Mouse (Mus musculus) hindbrain, embryonic 15.5 days (tissue): Measurements from ENCODE around the gene Lrch1. TPM values are rescaled to one million over a fixed set of nuclear protein-coding genes. Genes with fewer than 3 reads are reported as not detected.

Experiments used
- ATAC-seq: fragments of 200-750 bp; cut with Nextera tagmentation; 2 replicates; pipeline ENCODE4 v1.8.0; 2017; ENCODE audit warnings: low read depth, moderate number of reproducible peaks, moderate TSS enrichment; ENCODE audit not compliant: low FRiP score
- H3K27ac ChIP-seq: fragments of 300-500 bp; sonication (generic); replicated peaks from 2 replicates; pipeline ENCODE4 v1.5.1; 2015; ENCODE audit warnings: mild to moderate bottlenecking, inconsistent platforms
- H3K27me3 ChIP-seq: fragments of 300-500 bp; sonication (generic); 2 replicates; pipeline ENCODE4 v1.6.1; 2015; ENCODE audit warnings: control low read depth, inconsistent platforms
- H3K36me3 ChIP-seq: fragments of 300-500 bp; sonication (generic); 2 replicates; pipeline ENCODE4 v1.6.1; 2015; ENCODE audit warnings: control low read depth, inconsistent platforms
- H3K4me1 ChIP-seq: fragments of 300-500 bp; sonication (generic); replicated peaks from 2 replicates; pipeline ENCODE4 v1.6.1; 2015; ENCODE audit warnings: control low read depth, inconsistent platforms
- H3K4me2 ChIP-seq: fragments of 300-500 bp; sonication (generic); 2 replicates; pipeline ENCODE4 v1.6.1; 2015; ENCODE audit warnings: moderate library complexity, mild to moderate bottlenecking, inconsistent platforms
- H3K4me3 ChIP-seq: fragments of 300-500 bp; sonication (generic); 2 replicates; pipeline ENCODE4 v1.5.1; 2015; ENCODE audit warnings: mild to moderate bottlenecking, inconsistent platforms
- H3K9ac ChIP-seq: fragments of 300-500 bp; sonication (generic); 2 replicates; pipeline ENCODE4 v1.6.1; 2015; ENCODE audit warnings: inconsistent platforms
- H3K9me3 ChIP-seq: fragments of 300-500 bp; sonication (generic); 2 replicates; pipeline ENCODE4 v1.6.1; 2016; ENCODE audit warnings: control low read depth, inconsistent platforms
- WGBS: fragments of 180-500 bp; shearing (Covaris S2); methylation state at CpG from one replicate; pipeline ENCODE4 v1.1.7; 2015; 5-methylcytosine and 5-hydroxymethylcytosine counted together
- polyA plus RNA-seq: library from polyadenylated mRNA; unstranded; fragments of >200 nt; fragmentation: Nextera tagmentation; extraction: Ambion mirVana; gene quantifications from 2 replicates; pipeline ENCODE4 v1.2.1, GENCODE M21; 2015

The Lrch1 gene
- polyA plus RNA-seq, 1 experiment from 2014 or later, result 20.2 TPM

DNA sequence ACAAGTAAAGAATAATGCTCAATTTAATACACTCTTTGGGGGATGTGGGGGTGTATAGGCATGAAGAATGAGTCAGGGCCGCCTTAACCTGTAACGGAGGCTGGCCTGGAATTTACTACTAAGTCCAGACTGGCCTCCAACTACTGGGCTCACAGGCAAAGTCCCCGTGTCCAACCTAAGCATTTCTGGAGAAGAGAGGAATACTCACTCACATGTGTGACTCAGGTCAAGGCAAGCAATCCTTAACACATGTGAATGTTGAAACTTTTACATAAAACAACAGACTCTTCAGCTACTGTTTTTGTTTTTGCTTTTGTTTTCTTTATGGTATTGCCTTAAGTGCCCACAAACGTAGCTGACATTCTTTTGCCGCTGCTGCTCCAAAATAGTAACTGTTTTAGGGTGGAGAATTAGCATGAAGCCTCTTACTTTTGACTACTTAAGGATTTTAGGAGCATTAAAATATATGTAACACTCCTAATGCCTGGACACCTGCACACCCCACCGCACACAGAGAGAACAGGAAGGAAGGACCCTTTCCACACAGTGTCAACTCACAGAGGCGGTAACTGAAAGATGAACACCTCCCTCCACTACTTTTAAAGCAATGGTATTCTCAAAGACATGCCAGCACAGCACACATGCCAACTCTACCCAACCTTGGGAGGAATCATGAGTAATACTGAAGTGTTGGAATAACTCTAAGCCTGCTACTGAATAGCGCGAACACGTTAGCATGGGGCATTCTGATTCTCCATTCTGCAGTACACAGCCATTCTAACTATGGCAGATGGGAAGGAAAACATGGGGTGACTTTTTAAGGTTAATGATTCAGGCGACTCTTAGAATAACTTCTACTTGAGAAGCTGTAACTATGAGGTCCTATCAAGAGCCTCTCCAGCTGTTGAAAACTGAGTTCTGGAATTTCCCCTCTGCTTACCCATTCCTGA, 2.1 kb downstream of the Lrch1 start:
- Histone ChIP-seq H3K9ac (peak overlapping the region; percentile 94), H3K4me1 (peaks cover 29% of the 10 kb centered on the region), H3K4me2 (peak overlapping the region; percentile 75), H3K27me3 (no peaks in the 10 kb centered on the region), H3K9me3 (no peaks in the 10 kb centered on the region), H3K4me3 (peak overlapping the region; percentile 92), H3K27ac (peak overlapping the region; percentile 96; the same call in 1 of the 2 replicates), H3K36me3 (no peaks in the 10 kb centered on the region)
- 84% methylated on average over 11 of the region's 11 CpGs for WGBS
- no peak for ATAC-seq

DNA sequence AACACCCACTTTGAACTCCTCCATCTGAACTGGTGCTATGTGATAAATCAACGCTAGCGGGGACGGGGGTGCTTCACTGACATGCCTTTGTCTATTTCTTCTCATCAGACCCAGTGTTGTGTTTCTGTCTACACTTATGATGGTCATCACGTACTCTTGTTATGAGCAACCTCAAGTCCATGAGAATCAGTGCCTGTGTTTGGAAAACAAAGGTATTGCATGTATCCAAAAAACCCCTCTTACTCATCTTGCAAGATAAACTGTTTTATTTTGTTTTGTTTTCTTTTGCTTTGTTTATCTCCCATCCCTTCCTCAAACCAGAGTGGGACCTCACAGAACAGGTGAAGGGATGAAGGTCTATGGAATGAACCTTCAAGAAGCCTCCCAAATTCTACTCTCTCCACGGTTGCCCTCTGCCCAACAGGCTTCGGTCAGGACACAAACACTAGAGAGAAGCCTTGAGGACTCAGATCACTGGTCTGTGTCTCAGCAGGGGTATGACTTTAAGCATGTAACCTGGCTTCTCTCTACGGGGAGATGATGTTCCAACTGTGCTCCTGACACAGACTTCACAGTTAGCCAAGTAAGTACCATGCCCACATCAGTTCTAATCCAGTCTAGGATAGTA, 3.4 kb downstream of the Lrch1 start:
- WGBS, result 91% methylated on average over 7 of the region's 7 CpGs
- Histone ChIP-seq H3K27me3 (no peaks in the 10 kb centered on the region), H3K4me2 (no peak overlapping the region), H3K9me3 (no peaks in the 10 kb centered on the region), H3K4me1 (peaks cover 29% of the 10 kb centered on the region), H3K36me3 (no peaks in the 10 kb centered on the region), H3K9ac (no peak overlapping the region), H3K27ac (no peak overlapping the region), H3K4me3 (no peak overlapping the region)
- no peak for ATAC-seq

- Histone ChIP-seq H3K4me2 (no peak overlapping the region), H3K36me3 (no peaks in the 10 kb centered on the region), H3K9ac (no peak overlapping the region), H3K4me1 (peaks cover 26% of the 10 kb centered on the region), H3K27me3 (no peaks in the 10 kb centered on the region), H3K9me3 (no peaks in the 10 kb centered on the region), H3K4me3 (no peak overlapping the region), H3K27ac (no peak overlapping the region)
- no peak for ATAC-seq
- 94% methylated on average over 6 of the region's 6 CpGs for WGBS
Observed at GRCm38 (mm10) chr14:74943581-74944117, 4.0 kb downstream of the Lrch1 start.

- no peak overlapping the region for H3K27ac ChIP-seq
- H3K4me2 ChIP-seq, result no peak overlapping the region
- H3K9me3 ChIP-seq, result no peaks in the 10 kb centered on the region
- WGBS, result 87% methylated on average over 8 of the region's 8 CpGs
- no peak overlapping the region for H3K4me3 ChIP-seq
- H3K36me3 ChIP-seq, result no peaks in the 10 kb centered on the region
- no peaks in the 10 kb centered on the region for H3K27me3 ChIP-seq
- no peak for ATAC-seq
- H3K4me1 ChIP-seq, result peaks cover 20% of the 10 kb centered on the region
- H3K9ac ChIP-seq, result no peak overlapping the region
Observed at GRCm38 (mm10) chr14:74943024-74943423, 4.7 kb downstream of the Lrch1 start.

GRCm38 (mm10) chr14:74941591-74941990, 6.1 kb downstream of the Lrch1 start:
- no peak for ATAC-seq
- H3K4me2 ChIP-seq, result no peak overlapping the region
- H3K9ac ChIP-seq, result no peak overlapping the region
- H3K36me3 ChIP-seq, result no peaks in the 10 kb centered on the region
- H3K27me3 ChIP-seq, result no peaks in the 10 kb centered on the region
- WGBS, result 84% methylated on average over 7 of the region's 7 CpGs
- peaks cover 18% of the 10 kb centered on the region for H3K4me1 ChIP-seq
- H3K4me3 ChIP-seq, result no peak overlapping the region
- no peak overlapping the region for H3K27ac ChIP-seq
- no peaks in the 10 kb centered on the region for H3K9me3 ChIP-seq

- no peaks in the 10 kb centered on the region for H3K36me3 ChIP-seq
- H3K4me2 ChIP-seq, result no peak overlapping the region
- no peak overlapping the region for H3K9ac ChIP-seq
- no peak overlapping the region for H3K27ac ChIP-seq
- no peak for ATAC-seq
- 87% methylated on average over 4 of the region's 4 CpGs for WGBS
- peaks cover 12% of the 10 kb centered on the region for H3K4me1 ChIP-seq
- no peaks in the 10 kb centered on the region for H3K27me3 ChIP-seq
- H3K4me3 ChIP-seq, result no peak overlapping the region
- H3K9me3 ChIP-seq, result no peaks in the 10 kb centered on the region
Observed at GRCm38 (mm10) chr14:74940741-74941140, 6.9 kb downstream of the Lrch1 start.

DNA sequence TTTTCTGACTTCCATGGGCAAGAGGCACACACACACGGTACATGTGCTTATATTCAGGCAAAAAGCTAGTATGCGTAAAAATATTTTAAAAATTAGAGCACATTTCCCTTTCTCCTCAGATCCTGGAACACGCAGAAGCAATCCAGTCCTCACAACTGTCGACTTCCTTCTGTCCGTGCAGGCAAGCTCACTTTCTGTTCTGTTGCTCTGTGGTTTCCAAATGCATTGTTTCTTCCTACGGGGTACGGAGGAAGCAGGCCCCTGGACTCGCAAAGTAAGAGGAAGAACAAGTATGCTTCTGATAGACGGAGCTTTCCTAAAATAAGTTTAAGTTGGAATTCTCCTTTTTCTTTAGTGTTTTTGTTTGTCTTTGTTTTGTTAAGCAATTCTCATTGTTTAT, 8.3 kb downstream of the Lrch1 start:
- Histone ChIP-seq H3K4me2 (no peak overlapping the region), H3K36me3 (no peaks in the 10 kb centered on the region), H3K27me3 (no peaks in the 10 kb centered on the region), H3K27ac (no peak overlapping the region), H3K4me3 (no peak overlapping the region), H3K4me1 (no peaks in the 10 kb centered on the region; the same call in 1 of the 2 replicates), H3K9ac (no peak overlapping the region), H3K9me3 (no peaks in the 10 kb centered on the region)
- no peak for ATAC-seq
- WGBS, result 69% methylated on average over 9 of the region's 9 CpGs

DNA sequence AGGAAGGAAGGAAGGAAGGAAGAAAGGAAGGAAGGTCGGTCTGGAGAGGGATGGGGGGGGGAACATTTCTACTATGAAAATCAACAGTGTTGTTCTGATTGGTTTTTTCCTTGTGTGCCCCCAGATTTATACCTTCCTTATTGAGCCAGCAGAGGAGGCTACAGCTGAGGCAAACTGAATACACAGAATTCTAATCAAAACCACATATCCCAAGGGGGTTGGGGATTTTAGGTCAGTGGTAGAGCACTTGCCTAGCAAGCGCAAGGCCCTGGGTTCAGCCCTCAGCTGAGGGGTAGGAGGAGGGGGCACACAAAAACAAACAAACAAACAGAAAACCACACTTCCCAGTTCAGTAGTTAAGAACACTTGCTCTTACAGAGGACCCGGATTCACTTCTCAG, 8.8 kb downstream of the Lrch1 start:
- WGBS, result 84% methylated on average over 3 of the region's 3 CpGs
- no peaks in the 10 kb centered on the region for H3K9me3 ChIP-seq
- ATAC-seq, result no peak
- H3K4me1 ChIP-seq, result no peaks in the 10 kb centered on the region
- no peak overlapping the region for H3K4me2 ChIP-seq
- H3K4me3 ChIP-seq, result no peak overlapping the region
- no peak overlapping the region for H3K9ac ChIP-seq
- H3K27ac ChIP-seq, result no peak overlapping the region
- H3K36me3 ChIP-seq, result no peaks in the 10 kb centered on the region
- no peaks in the 10 kb centered on the region for H3K27me3 ChIP-seq

- Histone ChIP-seq H3K27ac (no peak overlapping the region), H3K36me3 (no peaks in the 10 kb centered on the region), H3K9me3 (no peaks in the 10 kb centered on the region), H3K27me3 (no peaks in the 10 kb centered on the region), H3K4me1 (no peaks in the 10 kb centered on the region), H3K4me2 (no peak overlapping the region), H3K4me3 (no peak overlapping the region), H3K9ac (no peak overlapping the region)
- ATAC-seq, result no peak
- WGBS, result 93% methylated on average over 2 of the region's 2 CpGs
Observed at GRCm38 (mm10) chr14:74936557-74937261, 11.0 kb downstream of the Lrch1 start.

DNA sequence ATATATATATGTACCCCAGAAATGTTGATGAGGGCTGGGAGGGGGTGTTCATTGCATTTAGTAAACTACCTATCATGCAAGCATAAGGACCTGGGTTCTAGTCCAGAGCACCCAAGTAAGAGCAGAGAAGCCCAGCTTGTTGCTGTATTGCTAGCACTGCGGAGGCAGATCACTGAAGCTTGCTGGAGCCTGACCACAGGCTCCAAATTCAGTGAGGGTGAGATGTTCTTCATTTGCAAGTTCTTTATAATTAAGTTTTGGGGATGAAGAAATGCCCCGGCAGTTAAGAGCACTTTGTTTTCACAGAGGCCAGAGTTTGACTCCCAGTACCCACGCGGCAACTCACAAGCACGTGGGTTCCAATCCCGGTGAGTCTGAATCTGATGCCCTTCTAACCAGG, 12.6 kb downstream of the Lrch1 start:
- no peaks in the 10 kb centered on the region for H3K9me3 ChIP-seq
- no peak overlapping the region for H3K4me3 ChIP-seq
- no peak overlapping the region for H3K27ac ChIP-seq
- H3K4me2 ChIP-seq, result no peak overlapping the region
- no peak overlapping the region for H3K9ac ChIP-seq
- no peaks in the 10 kb centered on the region for H3K36me3 ChIP-seq
- no peaks in the 10 kb centered on the region for H3K27me3 ChIP-seq
- no peaks in the 10 kb centered on the region for H3K4me1 ChIP-seq
- no peak for ATAC-seq
- 97% methylated on average over 6 of the region's 6 CpGs for WGBS

DNA sequence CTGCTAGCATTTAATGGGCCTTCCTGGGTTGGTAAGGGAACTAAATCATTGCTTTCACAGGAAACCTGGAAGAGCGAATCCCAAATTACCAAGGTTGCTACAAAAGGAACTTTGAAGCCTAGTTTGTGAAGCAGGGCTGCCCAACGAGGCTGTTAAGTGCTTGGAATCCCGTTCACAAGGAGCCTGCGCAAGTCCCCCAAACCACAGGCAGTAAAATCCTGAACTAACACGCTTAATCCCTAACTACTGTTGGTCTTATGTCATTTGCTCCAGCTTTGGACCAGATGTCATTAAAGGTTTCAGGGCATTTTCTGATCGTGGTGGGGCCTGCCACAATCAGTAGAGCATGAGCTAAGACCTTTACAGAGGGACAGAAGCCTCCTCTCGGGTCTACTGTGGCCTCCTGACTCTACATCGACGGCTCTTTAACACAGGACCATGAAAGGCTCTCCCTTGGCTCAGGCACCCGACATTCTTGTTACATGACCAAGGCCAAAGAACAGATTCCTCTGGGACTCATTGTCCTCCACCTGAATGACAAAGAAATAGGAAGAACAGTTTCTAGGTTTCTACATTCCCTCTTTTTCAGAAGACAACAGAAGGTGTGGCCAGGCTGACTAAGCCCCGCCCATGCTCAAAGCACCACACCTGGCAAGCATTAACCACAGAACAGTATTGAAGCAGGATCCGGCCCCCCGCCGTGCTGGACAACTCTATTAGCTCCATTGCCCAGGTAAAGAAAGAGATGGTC, 13.5 kb downstream of the Lrch1 start:
- H3K4me2 ChIP-seq, result no peak overlapping the region
- H3K27ac ChIP-seq, result no peak overlapping the region
- no peak for ATAC-seq
- no peaks in the 10 kb centered on the region for H3K4me1 ChIP-seq
- no peak overlapping the region for H3K9ac ChIP-seq
- H3K9me3 ChIP-seq, result no peaks in the 10 kb centered on the region
- H3K36me3 ChIP-seq, result no peaks in the 10 kb centered on the region
- no peaks in the 10 kb centered on the region for H3K27me3 ChIP-seq
- H3K4me3 ChIP-seq, result no peak overlapping the region
- WGBS, result 88% methylated on average over 14 of the region's 14 CpGs
